Mouse (Mus musculus) kidney, postnatal 0 days (tissue): Measurements from ENCODE around the gene Hist1h4a. TPM values are rescaled to one million over a fixed set of nuclear protein-coding genes. Genes with fewer than 3 reads are reported as not detected.
A peak's percentile ranks its signal among the peaks of the same experiment; 100 is the strongest.

Experiments
- ATAC-seq: fragments of 200-750 bp; cut with Nextera tagmentation; replicated peaks from 2 replicates; pipeline ENCODE4 v1.8.0; 2017; ENCODE audit warnings: low read depth, moderate number of reproducible peaks, moderate TSS enrichment, moderate library complexity; ENCODE audit not compliant: low FRiP score
- DNase-seq: peaks from one replicate; pipeline ENCODE4 v3.0.0-alpha.2; 2016; ENCODE audit warnings: low spot score
- H3K27ac ChIP-seq: fragments of 300-500 bp; sonication (generic); 2 replicates; pipeline ENCODE4 v1.5.1; 2014; ENCODE audit warnings: mild to moderate bottlenecking
- H3K27me3 ChIP-seq: fragments of 300-500 bp; sonication (generic); 2 replicates; pipeline ENCODE4 v1.6.1; 2014; ENCODE audit warnings: low read length, mixed read lengths; ENCODE audit not compliant: insufficient read depth
- H3K36me3 ChIP-seq: fragments of 300-500 bp; sonication (generic); 2 replicates; pipeline ENCODE4 v1.6.1; 2014; ENCODE audit warnings: low read length, mixed read lengths; ENCODE audit not compliant: insufficient read depth
- H3K4me1 ChIP-seq: fragments of 300-500 bp; sonication (generic); replicated peaks from 2 replicates; pipeline ENCODE4 v1.6.1; 2014; ENCODE audit warnings: antibody characterized with exemption, low read length, mixed read lengths; ENCODE audit not compliant: insufficient read depth
- H3K4me2 ChIP-seq: fragments of 300-500 bp; sonication (generic); 2 replicates; pipeline ENCODE4 v1.6.1; 2014; ENCODE audit warnings: mild to moderate bottlenecking, low read length, moderate library complexity, mixed read lengths
- H3K4me3 ChIP-seq: fragments of 300-500 bp; sonication (generic); replicated peaks from 2 replicates; pipeline ENCODE4 v1.5.1; 2014; ENCODE audit warnings: low read depth, low read length
- H3K9ac ChIP-seq: fragments of 300-500 bp; sonication (generic); 2 replicates; pipeline ENCODE4 v1.6.1; 2014; ENCODE audit warnings: low read depth, low read length
- H3K9me3 ChIP-seq: fragments of 300-500 bp; sonication (generic); replicated peaks from 2 replicates; pipeline ENCODE4 v1.6.1; 2016; ENCODE audit warnings: low read length, inconsistent platforms, mixed read lengths
- CTCF ChIP-seq: IDR thresholded peaks from 2 replicates; pipeline ENCODE4 v1.5.1; 2016; ENCODE audit warnings: antibody characterized with exemption, low read depth, mild to moderate bottlenecking, moderate library complexity
- WGBS: fragments of 180-500 bp; shearing (Covaris S2); extraction: QIAGEN DNeasy Blood & Tissue Kit; methylation state at CpG from one replicate; pipeline ENCODE4 v1.1.7; 2014; 5-methylcytosine and 5-hydroxymethylcytosine counted together
- polyA plus RNA-seq: library from polyadenylated mRNA; unstranded; fragments of >200 nt; fragmentation: Nextera tagmentation; extraction: Ambion mirVana; gene quantifications from 2 replicates; pipeline ENCODE4 v1.2.1, GENCODE M21; 2015

Gene Hist1h4a
- polyA plus RNA-seq, 1 experiment from 2014 or later: not detected

DNA sequence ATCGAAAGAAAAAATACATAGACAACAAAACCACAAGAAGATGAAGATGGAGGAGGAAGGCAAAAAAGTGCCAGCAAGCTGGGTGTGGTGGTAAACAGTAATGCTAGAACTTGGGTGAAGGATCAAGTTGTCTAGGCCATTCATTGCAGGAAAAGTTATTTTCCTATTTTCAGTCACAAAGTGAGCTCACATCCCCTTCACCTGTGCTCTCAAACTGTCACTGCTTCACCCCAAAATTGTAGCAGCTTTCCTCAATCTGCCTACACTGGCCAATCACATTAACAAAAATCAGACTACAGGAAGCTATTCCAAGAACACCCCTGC is 1.2 kb downstream of the Hist1h4a start:
- DNase-seq (no peak), ATAC-seq (no peak)
- H3K27ac ChIP-seq: peak overlapping the region; percentile 89; the same call in 1 of the 2 replicates
- 0 out of 2 replicates have a peak overlapping the region, but pooled peaks have one; percentile 59 for H3K9ac ChIP-seq
- no peaks in the 10 kb centered on the region for H3K27me3 ChIP-seq
- peaks cover 17% of the 10 kb centered on the region for H3K4me1 ChIP-seq
- no peaks in the 10 kb centered on the region for H3K9me3 ChIP-seq
- H3K36me3 ChIP-seq: no peaks in the 10 kb centered on the region
- peak overlapping the region; percentile 76 for H3K4me2 ChIP-seq
- H3K4me3 ChIP-seq: peak overlapping the region; percentile 42; the same call in 1 of the 2 replicates
- no peak for TF ChIP-seq CTCF
- 65% methylated on average over 1 of the region's 1 CpGs for WGBS

DNA sequence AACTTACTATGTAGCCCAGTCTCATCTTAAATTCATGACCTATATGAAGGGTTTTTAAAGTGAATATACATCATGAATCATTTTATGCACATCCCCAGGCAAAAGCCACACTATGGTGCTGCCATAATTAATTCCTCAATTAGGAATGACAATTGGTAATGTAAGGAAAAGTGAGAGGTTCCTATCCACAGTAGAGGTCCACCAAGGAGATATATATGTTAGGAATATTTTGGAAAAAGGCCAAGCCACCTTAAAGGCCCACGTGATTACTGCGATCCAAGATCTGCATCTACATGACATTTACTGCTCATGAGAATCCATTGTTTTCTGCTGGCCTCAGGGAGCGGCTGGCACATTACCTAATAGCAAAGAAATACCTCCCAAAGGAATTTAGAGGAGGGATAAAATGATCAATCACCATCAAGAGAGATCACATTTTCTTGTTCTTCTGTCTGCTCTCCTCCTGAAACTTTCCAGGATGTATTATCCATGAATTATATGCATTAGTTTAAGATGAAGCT is 1.7 kb downstream of the Hist1h4a start:
- no peak overlapping the region for H3K9ac ChIP-seq
- no peaks in the 10 kb centered on the region for H3K27me3 ChIP-seq
- no peaks in the 10 kb centered on the region for H3K9me3 ChIP-seq
- no peak for ATAC-seq
- H3K4me1 ChIP-seq: peaks cover 15% of the 10 kb centered on the region
- no peaks in the 10 kb centered on the region for H3K36me3 ChIP-seq
- no peak overlapping the region for H3K4me3 ChIP-seq
- H3K27ac ChIP-seq: no peak overlapping the region
- H3K4me2 ChIP-seq: no peak overlapping the region
- TF ChIP-seq CTCF: no peak
- 65% methylated on average over 3 of the region's 3 CpGs for WGBS
- no peak for DNase-seq

DNA sequence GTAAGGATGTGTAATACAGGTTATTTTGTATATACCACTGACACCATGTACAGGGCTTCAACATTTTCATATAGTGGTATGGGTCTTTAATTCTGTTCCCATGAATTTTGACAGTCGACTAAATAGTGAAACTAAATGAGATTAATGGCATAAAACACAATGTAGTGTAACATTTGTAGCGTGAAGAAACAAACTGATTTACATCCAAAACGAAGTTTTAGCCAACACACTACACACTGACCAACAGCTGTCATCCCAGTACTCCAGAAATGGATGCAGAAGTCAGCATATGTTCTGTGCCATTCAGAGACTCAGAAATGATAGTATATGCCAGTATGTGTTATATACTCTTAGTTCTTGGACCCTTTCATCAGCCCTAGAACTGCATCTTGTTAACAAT is 3.1 kb downstream of the Hist1h4a start:
- no peak for TF ChIP-seq CTCF
- Histone ChIP-seq H3K36me3 (no peaks in the 10 kb centered on the region), H3K9me3 (no peaks in the 10 kb centered on the region), H3K4me1 (peaks cover 7% of the 10 kb centered on the region; the same call in 1 of the 2 replicates), H3K4me3 (no peak overlapping the region), H3K27ac (no peak overlapping the region), H3K9ac (no peak overlapping the region), H3K4me2 (no peak overlapping the region; the same call in 1 of the 2 replicates), H3K27me3 (no peaks in the 10 kb centered on the region)
- DNase-seq (no peak), ATAC-seq (no peak)
- 42% methylated on average over 3 of the region's 3 CpGs for WGBS

DNA sequence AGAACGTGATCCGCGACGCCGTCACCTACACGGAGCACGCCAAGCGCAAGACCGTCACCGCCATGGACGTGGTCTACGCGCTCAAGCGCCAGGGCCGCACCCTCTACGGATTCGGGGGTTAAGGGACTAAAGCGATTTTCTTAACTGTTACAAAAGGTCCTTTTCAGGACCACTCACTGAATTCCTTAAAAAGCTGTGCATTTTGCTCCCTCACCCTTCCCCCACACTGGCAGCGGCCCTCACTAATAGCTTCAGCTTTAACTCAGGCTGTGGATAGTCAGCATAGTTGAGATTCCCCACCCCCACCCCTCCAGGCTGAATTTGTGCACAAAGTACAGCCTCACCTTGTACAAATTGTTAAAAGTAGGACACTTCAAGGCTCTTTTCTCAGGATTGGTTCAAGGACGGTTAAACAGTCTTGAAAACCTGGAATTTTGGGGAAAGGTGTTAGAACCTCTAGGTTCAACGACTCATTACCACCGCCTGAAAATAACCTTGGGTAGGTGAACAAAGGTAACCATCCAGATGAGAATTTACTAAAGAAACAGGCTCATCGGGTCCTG is 3.7 kb downstream of the Hist1h4a start:
- TF ChIP-seq CTCF: no peak
- no peaks in the 10 kb centered on the region for H3K36me3 ChIP-seq
- WGBS: 2% methylated on average over 15 of the region's 23 CpGs
- H3K9ac ChIP-seq: peak overlapping the region; percentile 55
- DNase-seq: peak; percentile 62
- peak overlapping the region; percentile 36 for H3K4me3 ChIP-seq
- H3K4me2 ChIP-seq: peak overlapping the region; percentile 57
- peak overlapping the region; percentile 93 for H3K27ac ChIP-seq
- no peaks in the 10 kb centered on the region for H3K9me3 ChIP-seq
- peak; percentile 15 for ATAC-seq
- no peaks in the 10 kb centered on the region for H3K27me3 ChIP-seq
- peaks cover 7% of the 10 kb centered on the region; the same call in 1 of the 2 replicates for H3K4me1 ChIP-seq

DNA sequence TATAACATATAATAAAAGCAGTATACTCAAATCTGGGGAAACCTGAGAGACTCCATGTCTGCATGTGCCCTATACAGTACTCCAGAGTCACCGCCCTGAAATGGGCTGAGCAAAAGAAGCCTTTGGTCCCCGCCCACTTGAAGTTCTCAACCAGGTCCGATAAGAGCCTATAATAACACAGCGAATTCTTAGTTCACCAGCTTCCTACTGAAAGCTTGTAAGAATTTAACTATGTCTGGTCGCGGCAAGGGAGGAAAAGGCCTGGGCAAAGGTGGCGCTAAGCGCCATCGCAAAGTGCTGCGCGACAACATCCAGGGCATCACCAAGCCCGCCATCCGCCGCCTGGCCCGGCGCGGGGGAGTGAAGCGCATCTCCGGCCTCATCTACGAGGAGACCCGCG is 4.2 kb downstream of the Hist1h4a start, which contains the start of gene Hist1h4b:
Hist1h4b (plus strand) TSS at position 224 of the 400 bp plus-strand sequence.
- no peaks in the 10 kb centered on the region for H3K27me3 ChIP-seq
- H3K4me3 ChIP-seq: peak within 1 kb of the TSS; percentile 36
- DNase-seq (peak; percentile 96), ATAC-seq (peak; percentile 69)
- TF ChIP-seq CTCF: no peak; the same call in 1 of the 2 replicates
- peak within 1 kb of the TSS; percentile 93 for H3K27ac ChIP-seq
- peaks cover 7% of the 10 kb centered on the region; the same call in 1 of the 2 replicates for H3K4me1 ChIP-seq
- 0% methylated on average over 15 of the region's 22 CpGs for WGBS
- peak within 1 kb of the TSS; percentile 57 for H3K4me2 ChIP-seq
- H3K9me3 ChIP-seq: no peaks in the 10 kb centered on the region
- no peaks in the 10 kb centered on the region for H3K36me3 ChIP-seq
- peak within 1 kb of the TSS; percentile 55 for H3K9ac ChIP-seq

DNA sequence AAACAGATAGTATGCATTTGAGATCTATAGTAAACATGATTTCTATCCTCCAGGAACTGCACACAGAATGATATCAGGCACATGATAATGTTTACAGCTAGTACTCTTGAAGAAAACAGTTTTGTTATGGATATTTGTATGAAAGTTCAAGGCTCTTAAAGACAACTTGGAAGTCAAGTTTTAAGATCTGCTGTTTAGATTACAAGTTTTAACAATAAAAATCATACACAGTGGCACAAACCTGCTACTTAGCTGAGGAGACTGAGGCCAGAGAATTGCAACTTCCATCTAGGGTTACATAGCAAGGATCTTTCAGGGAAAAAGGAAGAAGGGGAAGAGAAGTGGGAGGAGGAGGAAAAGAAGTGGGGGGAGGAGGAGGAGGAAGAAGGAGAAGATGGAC is 6.0 kb downstream of the Hist1h4a start:
- Histone ChIP-seq H3K9ac (no peak overlapping the region), H3K4me1 (peaks cover 2% of the 10 kb centered on the region; the same call in 1 of the 2 replicates), H3K9me3 (no peaks in the 10 kb centered on the region), H3K36me3 (no peaks in the 10 kb centered on the region), H3K4me2 (no peak overlapping the region), H3K27me3 (no peaks in the 10 kb centered on the region), H3K27ac (no peak overlapping the region), H3K4me3 (no peak overlapping the region)
- no peak for TF ChIP-seq CTCF
- DNase-seq (no peak), ATAC-seq (no peak)
